Mouse (Mus musculus) naive thymus-derived CD4-positive, alpha-beta T cell, adult 2 months (primary cell): ENCODE measurements around the gene Bet1l.
A peak's percentile ranks its signal among the peaks of the same experiment; 100 is the strongest.

Experiments used
- DNase-seq: peaks from one replicate; pipeline ENCODE4 v3.0.0-alpha.2; 2011; ENCODE audit warnings: low read depth

The Bet1l gene

GRCm38 (mm10) chr7:140831447-140831846 is 25.9 kb downstream of the Bet1l start:
- no peak for DNase-seq

GRCm38 (mm10) chr7:140828171-140828881 is 29.1 kb downstream of the Bet1l start:
- DNase-seq, result peak; percentile 36

GRCm38 (mm10) chr7:140822731-140823130 is 34.6 kb downstream of the Bet1l start:
- no peak for DNase-seq

- DNase-seq, result no peak
These were observed 35.6 kb downstream of the Bet1l start, which contains the start of gene Zfp941 for GRCm38 (mm10) chr7:140821653-140822329. TSS of gene Zfp941 (minus strand) at chr7:140822178.

- DNase-seq, result no peak
These were observed 36.1 kb downstream of the Bet1l start for GRCm38 (mm10) chr7:140821305-140821652.

GRCm38 (mm10) chr7:140820173-140820572 is 37.2 kb downstream of the Bet1l start:
- DNase-seq, result no peak

- DNase-seq, result no peak
These were observed 44.5 kb downstream of the Bet1l start for GRCm38 (mm10) chr7:140812850-140813249.

GRCm38 (mm10) chr7:140811714-140812113 is 45.7 kb downstream of the Bet1l start:
- DNase-seq, result no peak

- peak; percentile 8 for DNase-seq
These were observed 46.9 kb downstream of the Bet1l start for GRCm38 (mm10) chr7:140810496-140810895.

- DNase-seq, result peak; percentile 73
These were observed 51.7 kb downstream of the Bet1l start for GRCm38 (mm10) chr7:140805704-140806103.
